Mouse (Mus musculus) spleen, adult 2 months (tissue): ENCODE measurements around the gene Abl1.

Experiments used
- CTCF ChIP-seq: fragments of 200-500 bp; IDR thresholded peaks from 2 replicates; pipeline ENCODE4 v1.5.1; 2011; ENCODE audit warnings: mild to moderate bottlenecking, inconsistent platforms; ENCODE audit not compliant: insufficient read depth, insufficient read length, insufficient replicate concordance; ENCODE audit errors: extremely low read depth
- POLR2A ChIP-seq: fragments of 200-500 bp; IDR thresholded peaks from 2 replicates; pipeline ENCODE4 v1.6.1; 2011; ENCODE audit warnings: low read depth, low read length, inconsistent platforms

DNA sequence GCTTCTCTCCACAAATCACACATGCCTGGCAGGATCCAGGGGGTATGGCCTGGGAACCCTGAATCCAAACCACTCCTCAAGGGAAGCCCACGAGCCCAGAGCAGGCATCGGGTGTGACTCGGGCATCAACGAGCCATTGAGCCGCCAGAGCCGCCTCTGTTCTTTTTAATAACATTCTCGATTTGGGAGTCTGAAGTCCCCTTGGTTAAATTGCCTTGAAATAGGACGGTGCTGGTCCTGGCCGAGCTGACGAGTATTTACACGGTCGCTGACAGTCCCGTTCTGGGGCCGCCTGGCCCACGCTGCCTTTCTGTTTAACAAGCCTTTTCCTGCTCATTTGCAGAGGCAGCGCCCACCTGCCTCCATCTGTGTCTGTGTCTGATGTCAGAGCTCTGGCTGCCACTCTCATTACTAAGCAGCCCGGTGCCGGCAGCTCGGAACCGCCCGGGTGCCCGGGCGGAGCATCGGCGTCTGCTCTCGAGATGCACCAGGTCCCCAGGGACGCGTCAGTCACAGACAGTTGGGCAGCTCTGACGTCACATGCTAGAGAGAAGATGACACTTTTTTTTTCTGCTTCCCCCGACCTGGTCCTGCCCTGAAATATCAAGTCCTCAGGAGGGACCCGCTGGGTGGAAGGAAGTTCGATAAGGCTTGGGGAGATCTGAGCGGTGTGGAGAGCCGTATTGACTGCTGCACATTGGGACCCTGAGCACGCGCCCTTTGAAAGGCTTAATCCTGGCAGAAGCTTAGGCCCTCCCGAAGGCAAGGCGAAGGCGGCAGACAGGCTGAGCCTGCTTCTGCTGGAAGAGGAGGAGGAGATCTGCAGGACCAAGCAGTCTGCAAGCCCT is 134.6 kb downstream of the Abl1 start:
- TF ChIP-seq CTCF, result no peak
- TF ChIP-seq POLR2A, result no peak
